Mouse (Mus musculus): Measurements from ENCODE around the gene Pcdh15. TPM values are rescaled to one million over a fixed set of nuclear protein-coding genes. Genes with fewer than 3 reads are reported as not detected.
A peak's percentile ranks its signal among the peaks of the same experiment; 100 is the strongest.

The Pcdh15 gene
- polyA plus RNA-seq, 1 experiment from 2014 or later: 0.41 TPM

DNA sequence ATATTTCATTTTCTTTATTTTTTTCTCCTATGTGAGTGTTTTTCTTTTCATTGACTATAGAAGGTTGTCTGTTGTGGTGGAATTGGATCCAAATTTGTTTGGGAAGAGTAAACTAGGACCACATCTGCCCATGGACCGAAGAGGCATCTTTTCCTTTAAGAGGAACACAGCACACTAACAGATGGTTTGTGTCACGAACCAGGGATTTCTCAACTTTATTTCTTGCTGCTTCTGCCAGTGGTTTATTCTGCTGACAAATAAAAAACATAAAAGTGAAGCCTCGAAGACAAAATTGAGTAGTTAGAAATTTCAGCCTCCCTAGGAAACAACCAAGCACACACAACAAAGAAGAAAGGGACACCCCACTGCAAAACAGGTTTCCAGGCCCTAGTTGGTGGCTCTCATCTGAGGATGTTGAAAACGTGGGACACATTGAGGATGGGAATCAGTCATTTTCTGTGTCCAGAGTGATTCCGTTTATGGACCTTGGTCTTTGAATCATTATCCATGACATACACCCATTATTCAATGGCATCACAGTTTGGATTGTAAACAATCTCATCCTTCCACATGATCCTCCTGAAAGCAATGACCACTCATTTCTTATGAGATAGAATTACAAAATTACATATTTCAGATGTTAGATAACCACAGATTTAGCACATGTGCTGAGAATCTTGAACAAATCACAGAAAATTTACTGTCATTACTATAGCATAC, 1206.5 kb downstream of the Pcdh15 start:
- Histone ChIP-seq H3K36me3 (ENCODE audit: insufficient read depth, low read length) (no peaks in the 10 kb centered on the region), H3K4me3 (ENCODE audit: low read length) (no peak overlapping the region), H3K4me2 (replicated peaks; ENCODE audit: low read depth, low read length) (no peak overlapping the region), H3K4me1 (ENCODE audit: insufficient read depth, low read length) (no peaks in the 10 kb centered on the region), H3K9ac (replicated peaks; ENCODE audit: low read length) (no peak overlapping the region), H3K27me3 (ENCODE audit: insufficient read depth, low read length) (no peaks in the 10 kb centered on the region), H3K9me3 (ENCODE audit: low read length) (no peaks in the 10 kb centered on the region), H3K27ac (ENCODE audit: low read length) (no peak overlapping the region)
- 44% methylated on average over 5 of the region's 5 CpGs for WGBS
- ATAC-seq (ENCODE audit: low FRiP score, low TSS enrichment): no peak; the same call in 1 of the 2 replicates

DNA sequence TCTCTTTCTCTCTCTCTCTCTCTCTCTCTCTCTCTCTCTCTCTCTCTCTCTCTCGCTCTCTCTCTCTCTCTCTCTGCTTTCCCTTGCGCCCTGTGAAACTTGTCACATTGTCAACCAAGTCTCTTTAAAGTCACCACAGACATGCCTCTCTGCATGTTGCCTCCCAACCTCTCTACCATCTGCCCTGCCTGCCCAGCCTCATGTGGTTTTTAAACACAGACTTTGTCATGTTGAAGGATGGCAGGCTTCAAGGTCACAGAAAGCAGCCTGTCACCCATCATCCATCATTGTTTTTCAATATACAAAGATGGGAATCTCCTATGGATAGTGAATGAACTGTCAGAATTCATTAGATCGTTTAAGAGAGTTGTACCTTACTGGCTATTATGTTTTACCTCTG, 1207.9 kb downstream of the Pcdh15 start:
- no peak for ATAC-seq (ENCODE audit: low FRiP score, low TSS enrichment)
- Histone ChIP-seq H3K9me3 (ENCODE audit: low read length) (no peaks in the 10 kb centered on the region), H3K27ac (ENCODE audit: low read length) (no peak overlapping the region), H3K27me3 (ENCODE audit: insufficient read depth, low read length) (no peaks in the 10 kb centered on the region), H3K4me1 (ENCODE audit: insufficient read depth, low read length) (no peaks in the 10 kb centered on the region), H3K4me2 (replicated peaks; ENCODE audit: low read depth, low read length) (no peak overlapping the region), H3K4me3 (ENCODE audit: low read length) (no peak overlapping the region), H3K9ac (replicated peaks; ENCODE audit: low read length) (no peak overlapping the region), H3K36me3 (ENCODE audit: insufficient read depth, low read length) (no peaks in the 10 kb centered on the region)
- WGBS: 74% methylated on average over 3 of the region's 3 CpGs

DNA sequence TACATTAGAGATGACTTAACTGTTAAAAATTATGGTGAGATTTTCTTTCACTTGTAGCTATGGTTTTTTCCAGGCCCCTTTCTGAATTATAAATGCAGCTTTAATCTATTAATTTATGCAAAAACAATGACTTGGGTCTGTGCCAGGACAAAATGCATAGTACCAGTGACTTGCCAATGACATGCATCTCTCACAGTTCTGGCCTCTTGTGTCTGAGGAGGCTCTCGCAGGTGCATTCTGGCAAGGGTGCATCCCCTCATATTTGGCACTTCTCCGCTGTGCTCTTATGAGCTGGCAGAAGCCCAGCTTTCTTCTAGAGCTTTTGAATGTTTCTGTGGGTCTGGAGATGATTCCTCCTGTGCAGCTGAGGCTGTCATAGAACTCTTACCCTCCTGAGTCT, 1216.9 kb downstream of the Pcdh15 start:
- no peak for ATAC-seq (ENCODE audit: low FRiP score, low TSS enrichment)
- 87% methylated on average over 2 of the region's 2 CpGs for WGBS
- Histone ChIP-seq H3K27me3 (ENCODE audit: insufficient read depth, low read length) (no peaks in the 10 kb centered on the region), H3K4me1 (ENCODE audit: insufficient read depth, low read length) (no peaks in the 10 kb centered on the region), H3K4me2 (replicated peaks; ENCODE audit: low read depth, low read length) (no peak overlapping the region), H3K4me3 (ENCODE audit: low read length) (no peak overlapping the region), H3K9ac (replicated peaks; ENCODE audit: low read length) (no peak overlapping the region), H3K36me3 (ENCODE audit: insufficient read depth, low read length) (no peaks in the 10 kb centered on the region), H3K9me3 (ENCODE audit: low read length) (no peaks in the 10 kb centered on the region), H3K27ac (ENCODE audit: low read length) (no peak overlapping the region)

DNA sequence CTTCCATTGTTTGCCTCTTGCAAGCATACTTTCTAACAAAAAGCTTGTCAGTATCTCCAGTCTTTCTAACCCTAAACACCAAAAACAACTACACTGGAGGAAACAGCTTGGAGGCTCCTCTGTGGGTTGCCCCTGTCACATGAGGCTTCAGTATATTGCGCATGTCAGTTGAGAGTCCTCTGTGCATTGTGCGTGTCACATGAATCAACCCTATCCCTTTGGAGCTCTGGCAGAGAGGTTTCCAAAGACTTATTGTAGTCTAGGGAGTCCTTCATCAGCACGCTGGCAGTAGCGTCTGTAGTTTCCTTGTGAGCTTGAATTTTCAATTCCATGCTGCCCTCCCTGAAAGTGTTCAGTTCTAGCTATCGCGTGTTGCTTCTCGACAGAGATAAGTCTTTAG, 1236.3 kb downstream of the Pcdh15 start:
- H3K4me1 ChIP-seq (ENCODE audit: insufficient read depth, low read length): no peaks in the 10 kb centered on the region
- H3K4me2 ChIP-seq (replicated peaks; ENCODE audit: low read depth, low read length): no peak overlapping the region
- no peaks in the 10 kb centered on the region for H3K9me3 ChIP-seq (ENCODE audit: low read length)
- ATAC-seq (ENCODE audit: low FRiP score, low TSS enrichment): no peak
- H3K4me3 ChIP-seq (ENCODE audit: low read length): no peak overlapping the region
- WGBS: 71% methylated on average over 7 of the region's 7 CpGs
- H3K9ac ChIP-seq (replicated peaks; ENCODE audit: low read length): no peak overlapping the region
- no peaks in the 10 kb centered on the region for H3K27me3 ChIP-seq (ENCODE audit: insufficient read depth, low read length)
- no peaks in the 10 kb centered on the region for H3K36me3 ChIP-seq (ENCODE audit: insufficient read depth, low read length)
- H3K27ac ChIP-seq (ENCODE audit: low read length): no peak overlapping the region

DNA sequence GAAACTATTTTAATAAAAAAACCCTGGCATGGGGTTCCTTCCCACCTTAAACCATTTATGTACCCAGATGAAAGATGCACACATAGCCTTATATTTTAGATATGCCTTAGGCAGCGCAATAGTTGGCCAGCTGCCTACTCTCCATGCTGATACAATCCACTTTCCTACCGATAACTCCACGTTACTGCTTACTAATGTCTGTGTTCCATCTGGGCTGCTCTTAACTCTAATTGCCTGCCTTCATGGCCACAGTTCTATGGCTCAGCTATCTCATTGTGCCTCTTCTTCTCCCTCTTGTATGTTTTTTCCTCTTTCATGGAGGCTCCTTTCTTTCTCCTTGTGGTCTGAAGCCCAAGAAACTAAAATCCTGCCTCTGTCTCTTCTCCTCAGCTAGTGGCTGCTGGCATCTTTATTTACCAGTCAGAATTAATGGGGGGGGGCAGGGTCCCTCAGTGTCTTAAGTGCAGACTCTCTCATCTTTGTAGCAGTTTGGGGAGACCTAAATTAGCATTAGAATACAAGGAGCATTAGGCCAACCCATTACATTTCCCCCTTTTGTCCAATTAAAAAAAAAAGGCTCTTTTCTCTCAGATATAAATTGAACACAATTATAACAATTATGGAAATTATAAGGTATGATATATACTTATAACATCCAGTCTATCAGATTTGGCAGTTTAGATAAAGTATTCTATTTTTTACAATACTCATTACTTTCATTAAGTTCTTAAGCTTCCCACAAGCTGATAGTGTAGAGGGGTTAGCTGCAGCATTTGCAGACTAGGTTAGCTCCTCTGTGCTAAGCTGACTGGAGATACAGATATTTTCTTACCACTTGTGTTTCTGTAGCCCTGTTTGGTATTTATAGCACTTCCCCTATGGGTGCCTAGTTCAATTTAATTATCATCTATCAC, 1240.4 kb downstream of the Pcdh15 start:
- no peak for ATAC-seq (ENCODE audit: low FRiP score, low TSS enrichment)
- no peak overlapping the region for H3K27ac ChIP-seq (ENCODE audit: low read length)
- no peak overlapping the region for H3K9ac ChIP-seq (replicated peaks; ENCODE audit: low read length)
- no peak overlapping the region for H3K4me2 ChIP-seq (replicated peaks; ENCODE audit: low read depth, low read length)
- 82% methylated on average over 3 of the region's 3 CpGs for WGBS
- no peak overlapping the region for H3K4me3 ChIP-seq (ENCODE audit: low read length)
- H3K9me3 ChIP-seq (ENCODE audit: low read length): no peaks in the 10 kb centered on the region
- no peaks in the 10 kb centered on the region for H3K36me3 ChIP-seq (ENCODE audit: insufficient read depth, low read length)
- no peaks in the 10 kb centered on the region for H3K27me3 ChIP-seq (ENCODE audit: insufficient read depth, low read length)
- H3K4me1 ChIP-seq (ENCODE audit: insufficient read depth, low read length): no peaks in the 10 kb centered on the region

DNA sequence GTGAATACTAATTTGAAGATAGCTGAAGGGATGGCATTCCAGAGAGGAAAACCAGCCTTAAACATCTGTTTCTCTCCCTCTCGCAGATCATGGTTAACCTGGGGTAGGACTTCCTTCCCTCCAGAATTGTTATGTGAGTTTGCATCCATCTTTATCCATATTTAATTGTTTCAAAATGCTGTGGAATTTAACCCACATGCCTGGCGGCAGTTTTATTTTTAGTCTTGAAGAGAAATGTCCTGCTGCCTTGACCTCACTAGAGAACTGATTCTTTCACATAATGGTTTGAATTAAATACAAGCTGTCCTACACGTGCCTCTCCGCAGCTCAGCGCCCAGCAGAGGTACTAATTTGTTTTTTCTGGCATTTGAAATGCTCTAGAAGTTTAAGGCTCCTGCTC, 1260.4 kb downstream of the Pcdh15 start:
- Histone ChIP-seq H3K9me3 (ENCODE audit: low read length) (no peaks in the 10 kb centered on the region), H3K36me3 (ENCODE audit: insufficient read depth, low read length) (no peaks in the 10 kb centered on the region), H3K4me2 (replicated peaks; ENCODE audit: low read depth, low read length) (no peak overlapping the region), H3K27ac (ENCODE audit: low read length) (no peak overlapping the region), H3K4me1 (ENCODE audit: insufficient read depth, low read length) (no peaks in the 10 kb centered on the region), H3K9ac (replicated peaks; ENCODE audit: low read length) (no peak overlapping the region), H3K27me3 (ENCODE audit: insufficient read depth, low read length) (no peaks in the 10 kb centered on the region), H3K4me3 (ENCODE audit: low read length) (no peak overlapping the region)
- no peak for ATAC-seq (ENCODE audit: low FRiP score, low TSS enrichment)
- 36% methylated on average over 5 of the region's 5 CpGs for WGBS

DNA sequence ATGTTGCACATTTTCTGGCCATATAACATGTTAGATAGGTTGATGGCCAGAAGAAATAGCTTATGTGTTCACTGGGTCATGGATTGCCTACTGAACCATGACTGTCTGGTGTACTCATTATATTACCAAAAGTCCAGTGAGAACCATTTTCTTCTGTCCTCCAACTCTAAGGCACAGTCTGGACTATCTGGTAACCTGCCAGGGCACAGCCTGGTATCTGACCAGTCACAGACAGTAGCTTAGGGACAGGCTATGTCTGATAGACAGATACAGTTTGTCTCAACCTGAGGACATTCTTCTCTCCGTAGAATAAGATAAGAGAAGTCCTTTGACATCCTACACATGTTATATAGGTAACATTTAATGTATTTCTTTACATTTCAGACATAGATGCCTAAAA, 1279.6 kb downstream of the Pcdh15 start:
- H3K27me3 ChIP-seq (ENCODE audit: insufficient read depth, low read length): no peaks in the 10 kb centered on the region
- no peak overlapping the region for H3K27ac ChIP-seq (ENCODE audit: low read length)
- H3K36me3 ChIP-seq (ENCODE audit: insufficient read depth, low read length): no peaks in the 10 kb centered on the region
- WGBS: 39% methylated on average over 1 of the region's 1 CpGs
- ATAC-seq (ENCODE audit: low FRiP score, low TSS enrichment): peak; percentile 59; the same call in 1 of the 2 replicates
- no peak overlapping the region for H3K4me2 ChIP-seq (replicated peaks; ENCODE audit: low read depth, low read length)
- H3K9me3 ChIP-seq (ENCODE audit: low read length): no peaks in the 10 kb centered on the region
- no peak overlapping the region for H3K4me3 ChIP-seq (ENCODE audit: low read length)
- 0 out of 2 replicates have a peak, but pooled peaks cover 6% of the 10 kb centered on the region for H3K4me1 ChIP-seq (ENCODE audit: insufficient read depth, low read length)
- no peak overlapping the region for H3K9ac ChIP-seq (replicated peaks; ENCODE audit: low read length)

DNA sequence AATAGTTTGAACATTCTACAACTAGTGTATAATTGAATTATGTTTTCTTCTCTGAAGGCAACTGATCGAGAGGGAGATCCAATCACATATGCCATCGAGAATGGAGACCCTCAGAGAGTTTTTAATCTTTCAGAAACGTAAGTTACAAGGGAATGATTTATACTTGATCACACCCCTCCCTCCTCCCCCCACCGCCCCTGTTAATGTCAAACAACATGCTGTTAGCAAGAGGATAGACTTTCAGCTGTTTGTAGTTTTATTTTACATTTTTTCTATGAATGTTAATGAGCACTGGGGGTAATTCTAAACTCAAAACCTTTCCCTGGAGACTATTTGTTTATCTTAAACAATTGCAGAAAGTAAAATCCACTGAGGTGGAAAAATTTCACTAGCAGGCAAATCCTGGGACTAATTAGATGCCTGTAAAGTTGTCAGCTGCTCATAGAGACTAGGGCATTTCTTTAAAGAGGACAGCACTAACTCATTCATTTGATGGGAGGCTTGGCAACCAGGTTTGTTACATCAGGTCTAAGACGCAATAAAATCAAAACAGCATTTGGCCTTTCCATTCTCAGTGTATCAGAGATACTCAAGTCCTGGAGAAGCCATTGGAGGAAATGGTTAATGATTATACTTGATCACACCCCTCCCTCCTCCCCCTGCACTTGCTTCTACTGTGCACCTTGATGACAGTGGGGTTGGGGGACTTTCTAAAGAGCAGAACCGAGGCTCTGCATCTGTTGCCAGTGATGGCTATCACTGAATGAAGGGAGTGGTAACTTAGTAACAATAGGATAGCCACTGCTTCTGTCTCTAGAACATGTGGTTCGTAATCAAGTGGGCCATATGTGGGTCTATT, 1280.4 kb downstream of the Pcdh15 start:
- Histone ChIP-seq H3K36me3 (ENCODE audit: insufficient read depth, low read length) (no peaks in the 10 kb centered on the region), H3K27me3 (ENCODE audit: insufficient read depth, low read length) (no peaks in the 10 kb centered on the region), H3K27ac (ENCODE audit: low read length) (no peak overlapping the region), H3K9ac (replicated peaks; ENCODE audit: low read length) (no peak overlapping the region), H3K4me3 (ENCODE audit: low read length) (no peak overlapping the region), H3K9me3 (ENCODE audit: low read length) (no peaks in the 10 kb centered on the region), H3K4me1 (ENCODE audit: insufficient read depth, low read length) (0 out of 2 replicates have a peak, but pooled peaks cover 6% of the 10 kb centered on the region), H3K4me2 (replicated peaks; ENCODE audit: low read depth, low read length) (no peak overlapping the region)
- peak; percentile 71; the same call in 1 of the 2 replicates for ATAC-seq (ENCODE audit: low FRiP score, low TSS enrichment)
- 19% methylated on average over 7 of the region's 7 CpGs for WGBS
